Mouse (Mus musculus): ENCODE measurements around the gene Itgae. TPM values are rescaled to one million over a fixed set of nuclear protein-coding genes. Genes with fewer than 3 reads are reported as not detected.
A peak's percentile ranks its signal among the peaks of the same experiment; 100 is the strongest.

The Itgae gene
- polyA plus RNA-seq (2016; fragmentation: Nextera tagmentation; extraction: Ambion mirVana): 0.25 and 0.44 TPM in 2 replicates

DNA sequence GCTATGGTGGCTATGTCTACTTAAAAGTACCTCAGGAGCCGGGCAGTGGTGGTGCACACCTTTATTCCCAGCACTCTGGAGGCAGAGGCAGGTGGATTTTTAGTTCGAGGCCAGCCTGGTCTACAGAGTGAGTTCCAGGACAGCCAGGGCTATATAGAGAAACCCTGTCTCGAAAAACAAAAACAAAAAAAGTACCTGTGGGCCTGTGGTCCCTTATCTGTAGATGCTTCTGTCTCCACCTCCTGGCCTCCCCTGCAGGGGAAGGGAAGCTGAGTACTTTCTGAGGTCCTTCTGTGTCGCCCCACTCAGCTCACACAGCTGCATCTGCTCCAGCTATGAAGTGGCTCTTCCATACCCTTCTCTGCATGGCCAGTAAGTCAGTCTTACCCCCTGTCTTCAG is at the start of gene Itgae:
Gene Itgae, plus strand, starts transcription at position 301 of the 400 bp plus-strand sequence.
- peak; percentile 56 for DNase-seq (ENCODE audit: low spot score)
- peaks cover 27% of the 10 kb centered on the region for H3K4me1 ChIP-seq
- H3K9me3 ChIP-seq: no peaks in the 10 kb centered on the region
- no peak within 1 kb of the TSS for H3K27ac ChIP-seq
- H3K4me3 ChIP-seq: no peak within 1 kb of the TSS
- no peaks in the 10 kb centered on the region for H3K27me3 ChIP-seq (ENCODE audit: insufficient read depth, poor library complexity, severe bottlenecking)
- 79% methylated on average over 4 of the region's 4 CpGs for WGBS
- H3K36me3 ChIP-seq: no peaks in the 10 kb centered on the region

GRCm38 (mm10) chr11:73044229-73044755 is 46.1 kb upstream of the Itgae start:
- Histone ChIP-seq H3K4me3 (no peak overlapping the region), H3K36me3 (no peaks in the 10 kb centered on the region), H3K27ac (no peak overlapping the region), H3K27me3 (ENCODE audit: insufficient read depth, poor library complexity, severe bottlenecking) (0 out of 2 replicates have a peak, but pooled peaks cover 6% of the 10 kb centered on the region), H3K4me1 (peaks cover 21% of the 10 kb centered on the region), H3K9me3 (no peaks in the 10 kb centered on the region)
- WGBS: 66% methylated on average over 6 of the region's 6 CpGs
- no peak for DNase-seq (ENCODE audit: low spot score)

DNA sequence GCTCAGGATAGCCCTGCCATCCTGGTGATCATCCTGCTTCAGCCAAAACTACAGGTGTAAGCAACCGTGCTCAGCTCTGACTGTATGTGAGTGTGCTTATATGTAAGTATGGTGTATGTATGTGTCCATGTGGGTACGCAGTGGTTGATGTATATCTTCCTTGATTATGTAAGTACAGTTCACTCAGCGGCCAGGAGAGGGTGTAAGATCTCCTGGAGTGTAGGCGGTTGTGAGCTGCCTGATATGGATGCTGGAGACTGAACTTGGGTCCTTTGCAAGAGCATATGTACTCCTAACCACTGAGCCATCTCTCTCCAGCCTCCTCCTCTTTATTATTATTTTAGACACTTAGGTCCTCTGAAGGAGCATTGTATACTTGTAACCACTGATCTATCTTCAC is 45.6 kb upstream of the Itgae start:
- no peak for DNase-seq (ENCODE audit: low spot score)
- H3K4me3 ChIP-seq: no peak overlapping the region
- H3K27ac ChIP-seq: no peak overlapping the region
- peaks cover 24% of the 10 kb centered on the region for H3K4me1 ChIP-seq
- 56% methylated on average over 4 of the region's 4 CpGs for WGBS
- H3K27me3 ChIP-seq (ENCODE audit: insufficient read depth, poor library complexity, severe bottlenecking): 0 out of 2 replicates have a peak, but pooled peaks cover 6% of the 10 kb centered on the region
- no peaks in the 10 kb centered on the region for H3K9me3 ChIP-seq
- 0 out of 2 replicates have a peak, but pooled peaks cover under 1% of the 10 kb centered on the region for H3K36me3 ChIP-seq

DNA sequence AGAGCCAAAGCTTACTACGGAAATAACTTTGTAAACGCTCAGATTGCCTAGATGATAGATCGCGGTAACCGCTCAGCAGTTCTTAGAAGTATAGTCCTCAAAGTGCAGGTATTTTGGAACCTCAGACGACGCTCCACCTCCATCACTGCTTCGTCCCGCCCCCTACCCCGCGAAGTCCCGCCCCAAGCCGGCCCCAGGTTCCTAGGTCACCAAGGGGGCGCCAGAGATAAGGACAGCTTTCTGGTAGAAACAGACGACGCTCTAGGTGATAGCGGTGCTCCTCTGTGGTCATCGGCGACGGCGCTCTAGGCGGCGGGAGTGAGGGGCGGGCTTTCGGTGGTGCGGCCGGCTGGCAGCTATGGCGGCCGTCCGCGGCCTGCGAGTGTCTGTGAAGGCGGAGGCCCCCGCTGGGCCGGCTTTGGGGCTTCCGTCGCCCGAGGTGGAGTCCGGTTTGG is 42.8 kb upstream of the Itgae start, which contains the start of gene Ncbp3:
Gene Ncbp3, plus strand, starts transcription at position 242 of the 455 bp plus-strand sequence.
- Histone ChIP-seq H3K4me1 (peaks cover 24% of the 10 kb centered on the region), H3K36me3 (peaks cover 23% of the 10 kb centered on the region), H3K9me3 (no peaks in the 10 kb centered on the region), H3K4me3 (peak within 1 kb of the TSS; percentile 99), H3K27ac (peak within 1 kb of the TSS; percentile 99), H3K27me3 (ENCODE audit: insufficient read depth, poor library complexity, severe bottlenecking) (no peaks in the 10 kb centered on the region)
- under 1% methylated on average over 39 of the region's 39 CpGs for WGBS
- DNase-seq (ENCODE audit: low spot score): peak; percentile 98

- Histone ChIP-seq H3K27me3 (ENCODE audit: insufficient read depth, poor library complexity, severe bottlenecking) (no peaks in the 10 kb centered on the region), H3K4me3 (peak overlapping the region; percentile 99), H3K4me1 (peaks cover 24% of the 10 kb centered on the region), H3K27ac (peak overlapping the region; percentile 99), H3K9me3 (no peaks in the 10 kb centered on the region), H3K36me3 (peaks cover 29% of the 10 kb centered on the region)
- WGBS: 2% methylated on average over 54 of the region's 55 CpGs
- no peak for DNase-seq (ENCODE audit: low spot score)
These were observed 42.1 kb upstream of the Itgae start for GRCm38 (mm10) chr11:73048030-73048876.

- Histone ChIP-seq H3K9me3 (no peaks in the 10 kb centered on the region), H3K27ac (no peak overlapping the region), H3K27me3 (ENCODE audit: insufficient read depth, poor library complexity, severe bottlenecking) (no peaks in the 10 kb centered on the region), H3K4me3 (peak overlapping the region; percentile 99; the same call in 1 of the 2 replicates), H3K36me3 (peaks cover 40% of the 10 kb centered on the region), H3K4me1 (peaks cover 18% of the 10 kb centered on the region)
- peak; percentile 87 for DNase-seq (ENCODE audit: low spot score)
- 8% methylated on average over 4 of the region's 4 CpGs for WGBS
These were observed 41.0 kb upstream of the Itgae start for GRCm38 (mm10) chr11:73049335-73049734.

DNA sequence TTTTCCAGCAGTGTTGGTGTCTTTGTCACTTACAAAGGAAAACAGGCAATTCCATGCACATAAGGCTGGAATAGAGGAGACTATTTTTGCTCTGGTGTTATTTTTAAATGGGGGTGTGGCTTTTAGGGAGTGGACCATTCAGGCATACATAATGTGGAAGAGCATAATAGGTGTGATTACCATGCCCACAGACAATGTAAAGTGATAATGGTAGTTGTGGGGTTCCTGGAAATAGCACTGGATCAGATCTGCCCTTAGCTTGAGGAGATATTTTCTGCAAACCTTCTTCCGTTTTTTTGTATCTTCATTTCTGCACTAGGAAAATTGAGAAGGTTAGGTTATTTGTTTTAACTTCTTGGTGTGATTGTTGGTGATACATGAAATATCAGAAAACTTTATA is 37.6 kb upstream of the Itgae start:
- WGBS: 86% methylated on average over 1 of the region's 1 CpGs
- H3K4me1 ChIP-seq: peaks cover 11% of the 10 kb centered on the region
- DNase-seq (ENCODE audit: low spot score): no peak
- no peaks in the 10 kb centered on the region for H3K27me3 ChIP-seq (ENCODE audit: insufficient read depth, poor library complexity, severe bottlenecking)
- H3K36me3 ChIP-seq: peaks cover 75% of the 10 kb centered on the region
- H3K9me3 ChIP-seq: no peaks in the 10 kb centered on the region
- H3K4me3 ChIP-seq: no peak overlapping the region
- H3K27ac ChIP-seq: no peak overlapping the region

- no peaks in the 10 kb centered on the region for H3K9me3 ChIP-seq
- 60% methylated on average over 5 of the region's 5 CpGs for WGBS
- H3K27me3 ChIP-seq (ENCODE audit: insufficient read depth, poor library complexity, severe bottlenecking): no peaks in the 10 kb centered on the region
- no peak overlapping the region for H3K4me3 ChIP-seq
- no peak for DNase-seq (ENCODE audit: low spot score)
- H3K4me1 ChIP-seq: no peaks in the 10 kb centered on the region
- H3K27ac ChIP-seq: no peak overlapping the region
- H3K36me3 ChIP-seq: peaks cover 75% of the 10 kb centered on the region
These were observed 32.7 kb upstream of the Itgae start for GRCm38 (mm10) chr11:73057701-73058100.

- Histone ChIP-seq H3K9me3 (no peaks in the 10 kb centered on the region), H3K4me1 (peaks cover 2% of the 10 kb centered on the region; the same call in 1 of the 2 replicates), H3K27ac (no peak overlapping the region), H3K27me3 (ENCODE audit: insufficient read depth, poor library complexity, severe bottlenecking) (no peaks in the 10 kb centered on the region), H3K36me3 (peaks cover 59% of the 10 kb centered on the region), H3K4me3 (no peak overlapping the region)
- 95% methylated on average over 3 of the region's 3 CpGs for WGBS
- DNase-seq (ENCODE audit: low spot score): no peak
These were observed 30.8 kb upstream of the Itgae start for GRCm38 (mm10) chr11:73059630-73060029.

DNA sequence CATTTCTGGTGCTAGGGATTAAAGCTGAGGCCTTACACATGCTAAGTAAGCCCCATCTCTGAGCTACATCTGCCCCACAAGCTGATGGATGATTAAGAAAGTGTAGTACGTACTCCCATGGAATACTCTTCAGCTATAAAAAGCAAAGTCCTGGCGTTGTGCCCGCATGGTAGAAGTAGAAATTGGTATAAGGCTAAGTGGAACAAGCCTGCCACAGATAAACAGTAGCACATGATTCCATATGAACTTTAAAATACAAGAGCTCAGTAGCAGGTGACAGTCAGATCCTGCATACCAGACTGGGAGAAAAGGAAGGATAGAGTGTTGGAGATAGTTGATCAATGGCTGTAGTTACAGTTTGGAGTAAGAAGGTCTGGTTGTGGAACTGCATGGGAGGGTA is 29.0 kb upstream of the Itgae start:
- no peaks in the 10 kb centered on the region for H3K27me3 ChIP-seq (ENCODE audit: insufficient read depth, poor library complexity, severe bottlenecking)
- no peaks in the 10 kb centered on the region for H3K9me3 ChIP-seq
- WGBS: 90% methylated on average over 3 of the region's 3 CpGs
- no peak overlapping the region for H3K4me3 ChIP-seq
- H3K27ac ChIP-seq: no peak overlapping the region
- DNase-seq (ENCODE audit: low spot score): no peak
- peaks cover 49% of the 10 kb centered on the region for H3K36me3 ChIP-seq
- H3K4me1 ChIP-seq: peaks cover 2% of the 10 kb centered on the region; the same call in 1 of the 2 replicates

DNA sequence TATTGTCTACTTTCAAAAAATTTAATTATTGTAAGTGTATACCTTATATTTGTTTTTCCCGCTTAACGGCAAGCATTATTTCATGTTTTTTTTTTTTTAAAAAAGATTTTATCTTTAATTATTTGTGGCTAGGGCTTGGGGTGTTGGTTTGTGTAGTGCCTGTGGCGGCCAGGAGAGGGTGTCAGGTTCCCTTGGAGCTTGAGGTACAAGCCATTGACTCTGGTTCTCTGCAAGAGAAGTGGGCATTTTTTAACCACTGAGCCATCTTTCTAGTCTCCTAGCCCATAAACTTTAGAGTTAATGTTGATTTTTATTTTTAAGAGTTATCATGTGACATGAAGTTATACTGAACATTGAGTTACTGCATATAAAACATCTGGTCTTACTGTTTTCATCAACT is 18.5 kb upstream of the Itgae start:
- Histone ChIP-seq H3K4me3 (no peak overlapping the region), H3K27ac (no peak overlapping the region), H3K36me3 (peaks cover 93% of the 10 kb centered on the region), H3K9me3 (no peaks in the 10 kb centered on the region), H3K27me3 (ENCODE audit: insufficient read depth, poor library complexity, severe bottlenecking) (no peaks in the 10 kb centered on the region), H3K4me1 (no peaks in the 10 kb centered on the region)
- no peak for DNase-seq (ENCODE audit: low spot score)
- 75% methylated on average over 3 of the region's 3 CpGs for WGBS

- Histone ChIP-seq H3K4me1 (no peaks in the 10 kb centered on the region), H3K27ac (no peak overlapping the region), H3K9me3 (no peaks in the 10 kb centered on the region), H3K27me3 (ENCODE audit: insufficient read depth, poor library complexity, severe bottlenecking) (no peaks in the 10 kb centered on the region), H3K4me3 (no peak overlapping the region), H3K36me3 (peaks cover 94% of the 10 kb centered on the region)
- DNase-seq (ENCODE audit: low spot score): no peak
- WGBS: 94% methylated on average over 4 of the region's 4 CpGs
These were observed 14.1 kb upstream of the Itgae start for GRCm38 (mm10) chr11:73076295-73076694.

DNA sequence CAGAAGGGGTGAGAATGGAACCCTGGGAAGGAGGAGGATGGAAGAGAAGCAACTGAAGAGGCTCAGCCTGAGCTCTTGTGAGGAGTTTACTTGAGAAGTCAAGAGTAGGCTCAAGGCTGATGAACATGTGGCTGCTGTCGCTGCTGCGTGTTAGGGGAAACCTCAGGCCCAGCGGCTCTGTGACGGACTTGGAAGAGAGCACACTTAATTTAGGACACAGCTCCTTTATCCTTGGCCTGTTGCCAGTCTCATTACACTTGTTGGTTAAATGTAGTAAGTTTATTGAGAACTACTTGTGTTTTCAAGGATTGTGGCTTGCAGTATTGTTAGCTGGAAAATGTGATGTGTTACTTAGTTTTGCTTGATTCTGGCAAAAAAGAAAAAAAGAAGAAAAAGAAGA is 13.7 kb upstream of the Itgae start:
- H3K4me1 ChIP-seq: no peaks in the 10 kb centered on the region
- H3K4me3 ChIP-seq: no peak overlapping the region
- H3K27me3 ChIP-seq (ENCODE audit: insufficient read depth, poor library complexity, severe bottlenecking): no peaks in the 10 kb centered on the region
- no peaks in the 10 kb centered on the region for H3K9me3 ChIP-seq
- peaks cover 95% of the 10 kb centered on the region for H3K36me3 ChIP-seq
- DNase-seq (ENCODE audit: low spot score): no peak
- WGBS: 88% methylated on average over 4 of the region's 4 CpGs
- H3K27ac ChIP-seq: no peak overlapping the region
